Comparison of ENCODE assay signal across 8 mouse cellular contexts in genomic region chr10:19781365-19781764, GRCm38 (mm10).
DNase-seq lines count a peak whose midpoint lies in the region; ATAC-seq and TF ChIP-seq lines count a peak whose summit lies in the region.

No protein-coding gene starts in this region.

- DNase-seq in forebrain, postnatal 0 days = no peak
- peak; percentile 24 for DNase-seq in limb, embryonic 11.5 days (ENCODE audit: low spot score)
- DNase-seq in limb, embryonic 10.5 days (ENCODE audit: low spot score) = no peak
- peak; percentile 54 for DNase-seq in T-cell, adult 2 months (ENCODE audit: low spot score)
- peak; percentile 10 for DNase-seq in kidney, postnatal 14 days
- peak; percentile 31 to 67 for DNase-seq in spleen, postnatal 10 days (ENCODE audit: low spot score in 2 of 2)
- no peak for DNase-seq in forebrain, embryonic 11.5 days (ENCODE audit: low spot score)

- H3K4me1 ChIP-seq in forebrain, postnatal 0 days (ENCODE audit: insufficient read depth) = peaks cover 4% of the 10 kb centered on the region; the same call in 1 of the 2 replicates
- H3K4me1 ChIP-seq in forebrain, embryonic 15.5 days = no peaks in the 10 kb centered on the region
- no peaks in the 10 kb centered on the region for H3K4me1 ChIP-seq in limb, embryonic 11.5 days (ENCODE audit: control insufficient read depth, insufficient read depth, low read length)
- H3K4me1 ChIP-seq in limb, embryonic 10.5 days = no peaks in the 10 kb centered on the region
- H3K4me1 ChIP-seq in forebrain, embryonic 11.5 days (replicated peaks; ENCODE audit: control insufficient read depth, insufficient read depth, low read length) = no peaks in the 10 kb centered on the region

- peak; percentile 21; the same call in 1 of the 2 replicates for TF ChIP-seq CTCF in forebrain, postnatal 0 days (IDR thresholded peaks at IDR 0.05; ENCODE audit: low read depth)

- H3K4me2 ChIP-seq in forebrain, postnatal 0 days (ENCODE audit: low read depth) = no peak overlapping the region
- no peak overlapping the region for H3K4me2 ChIP-seq in forebrain, embryonic 15.5 days (replicated peaks)
- no peak overlapping the region for H3K4me2 ChIP-seq in limb, embryonic 11.5 days (ENCODE audit: low read depth, severe bottlenecking)
- H3K4me2 ChIP-seq in forebrain, embryonic 11.5 days (ENCODE audit: low read depth, low read length, severe bottlenecking) = no peak overlapping the region

- no peak overlapping the region for H3K9ac ChIP-seq in forebrain, postnatal 0 days
- no peak overlapping the region for H3K9ac ChIP-seq in forebrain, embryonic 15.5 days (replicated peaks)
- H3K9ac ChIP-seq in limb, embryonic 11.5 days (ENCODE audit: low read length) = no peak overlapping the region
- H3K9ac ChIP-seq in forebrain, embryonic 11.5 days (ENCODE audit: low read length) = no peak overlapping the region

- no peaks in the 10 kb centered on the region for H3K9me3 ChIP-seq in forebrain, postnatal 0 days (ENCODE audit: low read length)
- H3K9me3 ChIP-seq in forebrain, embryonic 15.5 days = no peaks in the 10 kb centered on the region
- no peaks in the 10 kb centered on the region for H3K9me3 ChIP-seq in limb, embryonic 11.5 days (ENCODE audit: control insufficient read depth, low read length)
- H3K9me3 ChIP-seq in limb, embryonic 10.5 days (replicated peaks) = no peaks in the 10 kb centered on the region
- no peaks in the 10 kb centered on the region for H3K9me3 ChIP-seq in forebrain, embryonic 11.5 days (ENCODE audit: control insufficient read depth, low read length)

- no peak overlapping the region for H3K27ac ChIP-seq in forebrain, postnatal 0 days (ENCODE audit: low read depth, low read length)
- no peak overlapping the region for H3K27ac ChIP-seq in forebrain, embryonic 15.5 days (replicated peaks)
- no peak overlapping the region for H3K27ac ChIP-seq in limb, embryonic 11.5 days (replicated peaks; ENCODE audit: low read depth, low read length)
- no peak overlapping the region for H3K27ac ChIP-seq in limb, embryonic 10.5 days
- H3K27ac ChIP-seq in forebrain, embryonic 11.5 days (ENCODE audit: low read depth, low read length) = no peak overlapping the region

- no peak overlapping the region for H3K4me3 ChIP-seq in forebrain, postnatal 0 days (ENCODE audit: low read depth, low read length)
- H3K4me3 ChIP-seq in forebrain, embryonic 15.5 days = no peak overlapping the region
- no peak overlapping the region for H3K4me3 ChIP-seq in limb, embryonic 11.5 days (ENCODE audit: low read depth, low read length)
- no peak overlapping the region for H3K4me3 ChIP-seq in limb, embryonic 10.5 days
- H3K4me3 ChIP-seq in forebrain, embryonic 11.5 days (ENCODE audit: low read depth, low read length) = no peak overlapping the region

- H3K27me3 ChIP-seq in forebrain, postnatal 0 days (ENCODE audit: insufficient read depth, low read length) = no peaks in the 10 kb centered on the region
- no peaks in the 10 kb centered on the region for H3K27me3 ChIP-seq in forebrain, embryonic 15.5 days
- H3K27me3 ChIP-seq in limb, embryonic 11.5 days (ENCODE audit: control insufficient read depth, insufficient read depth, low read length) = no peaks in the 10 kb centered on the region
- no peaks in the 10 kb centered on the region for H3K27me3 ChIP-seq in limb, embryonic 10.5 days (ENCODE audit: low read depth, poor library complexity, severe bottlenecking)
- no peaks in the 10 kb centered on the region for H3K27me3 ChIP-seq in forebrain, embryonic 11.5 days (ENCODE audit: control insufficient read depth, insufficient read depth, low read length)

- no peaks in the 10 kb centered on the region for H3K36me3 ChIP-seq in forebrain, postnatal 0 days (ENCODE audit: insufficient read depth)
- H3K36me3 ChIP-seq in forebrain, embryonic 15.5 days = no peaks in the 10 kb centered on the region
- no peaks in the 10 kb centered on the region for H3K36me3 ChIP-seq in limb, embryonic 11.5 days (ENCODE audit: control insufficient read depth, insufficient read depth, low read length)
- no peaks in the 10 kb centered on the region for H3K36me3 ChIP-seq in limb, embryonic 10.5 days
- H3K36me3 ChIP-seq in forebrain, embryonic 11.5 days (ENCODE audit: control insufficient read depth, insufficient read depth, low read length) = no peaks in the 10 kb centered on the region

- ATAC-seq in forebrain, postnatal 0 days = no peak
- ATAC-seq in forebrain, embryonic 15.5 days (replicated peaks) = no peak
- no peak for ATAC-seq in limb, embryonic 11.5 days (ENCODE audit: insufficient number of reproducible peaks, low FRiP score, low TSS enrichment, low read depth)
- ATAC-seq in forebrain, embryonic 11.5 days (replicated peaks; ENCODE audit: low FRiP score) = no peak

- WGBS in forebrain, postnatal 0 days = 91% methylated on average over 5 of the region's 5 CpGs
- WGBS in forebrain, embryonic 15.5 days = 88% methylated on average over 5 of the region's 5 CpGs
- WGBS in limb, embryonic 11.5 days = 87% methylated on average over 5 of the region's 5 CpGs
- 89% methylated on average over 5 of the region's 5 CpGs for WGBS in limb, embryonic 10.5 days
- WGBS in forebrain, embryonic 11.5 days = 93% methylated on average over 5 of the region's 5 CpGs

Comparison
In these comparisons a context has a peak if more than half of its experiments do, and no peak if none do; other contexts are left out.
1. DNase-seq: peak in limb, embryonic 11.5 days (single experiment), T-cell, adult 2 months (single experiment), kidney, postnatal 14 days (single experiment) and spleen, postnatal 10 days (2 of 2); none in forebrain, postnatal 0 days (single experiment), limb, embryonic 10.5 days (single experiment) and forebrain, embryonic 11.5 days (single experiment).